Mouse (Mus musculus) stomach, embryonic 16.5 days (tissue): ENCODE measurements around the gene Bach2. TPM values are rescaled to one million over a fixed set of nuclear protein-coding genes. Genes with fewer than 3 reads are reported as not detected.

Source experiments
- ATAC-seq: fragments of 200-750 bp; cut with Nextera tagmentation; 2 replicates; pipeline ENCODE4 v1.8.0; 2017; ENCODE audit warnings: moderate number of reproducible peaks, moderate TSS enrichment; ENCODE audit not compliant: insufficient read depth, low FRiP score
- H3K27ac ChIP-seq: fragments of 300-500 bp; sonication (generic); 2 replicates; pipeline ENCODE4 v1.5.1; 2014; ENCODE audit warnings: low read length
- H3K27me3 ChIP-seq: fragments of 300-500 bp; sonication (generic); 2 replicates; pipeline ENCODE4 v1.6.1; 2014; ENCODE audit warnings: low read length, control low read depth, mixed read lengths; ENCODE audit not compliant: control insufficient read depth, insufficient read depth
- H3K36me3 ChIP-seq: fragments of 300-500 bp; sonication (generic); 2 replicates; pipeline ENCODE4 v1.6.1; 2014; ENCODE audit warnings: low read length; ENCODE audit not compliant: control insufficient read depth, insufficient read depth
- H3K4me1 ChIP-seq: fragments of 300-500 bp; sonication (generic); 2 replicates; pipeline ENCODE4 v1.6.1; 2014; ENCODE audit warnings: low read length, control low read depth, mixed read lengths; ENCODE audit not compliant: control insufficient read depth, insufficient read depth
- H3K4me2 ChIP-seq: fragments of 300-500 bp; sonication (generic); 2 replicates; pipeline ENCODE4 v1.6.1; 2014; ENCODE audit warnings: low read depth, low read length, mixed read lengths
- H3K4me3 ChIP-seq: fragments of 300-500 bp; sonication (generic); replicated peaks from 2 replicates; pipeline ENCODE4 v1.5.1; 2014; ENCODE audit warnings: mild to moderate bottlenecking, low read length
- H3K9ac ChIP-seq: fragments of 300-500 bp; sonication (generic); 2 replicates; pipeline ENCODE4 v1.6.1; 2014; ENCODE audit warnings: low read length
- H3K9me3 ChIP-seq: fragments of 300-500 bp; sonication (generic); replicated peaks from 2 replicates; pipeline ENCODE4 v1.6.1; 2016; ENCODE audit warnings: low read length, control low read depth; ENCODE audit not compliant: control insufficient read depth
- WGBS: fragments of 180-500 bp; shearing (Covaris S2); extraction: QIAGEN DNeasy Blood & Tissue Kit; methylation state at CpG from one replicate; pipeline ENCODE4 v1.1.7; 2014; 5-methylcytosine and 5-hydroxymethylcytosine counted together
- polyA plus RNA-seq: library from polyadenylated mRNA; unstranded; fragments of >200 nt; fragmentation: Nextera tagmentation; extraction: Ambion mirVana; gene quantifications from 2 replicates; pipeline ENCODE4 v1.2.1, GENCODE M21; 2015

The Bach2 gene
- polyA plus RNA-seq, 1 experiment from 2014 or later, result 3.5 TPM

GRCm38 (mm10) chr4:32544821-32545545 is 306.4 kb downstream of the Bach2 start:
- Histone ChIP-seq H3K9ac (no peak overlapping the region), H3K27me3 (no peaks in the 10 kb centered on the region), H3K36me3 (no peaks in the 10 kb centered on the region), H3K4me2 (no peak overlapping the region), H3K9me3 (no peaks in the 10 kb centered on the region), H3K4me3 (no peak overlapping the region), H3K4me1 (no peaks in the 10 kb centered on the region), H3K27ac (no peak overlapping the region)
- no peak for ATAC-seq
- WGBS, result 85% methylated on average over 14 of the region's 14 CpGs

- 46% methylated on average over 4 of the region's 4 CpGs for WGBS
- Histone ChIP-seq H3K27me3 (no peaks in the 10 kb centered on the region), H3K9ac (no peak overlapping the region), H3K4me3 (no peak overlapping the region), H3K4me2 (no peak overlapping the region), H3K9me3 (no peaks in the 10 kb centered on the region), H3K36me3 (no peaks in the 10 kb centered on the region), H3K27ac (no peak overlapping the region), H3K4me1 (no peaks in the 10 kb centered on the region)
- ATAC-seq, result no peak
Observed at GRCm38 (mm10) chr4:32545548-32545947, 306.9 kb downstream of the Bach2 start.

- Histone ChIP-seq H3K36me3 (no peaks in the 10 kb centered on the region), H3K4me2 (no peak overlapping the region), H3K27ac (no peak overlapping the region), H3K27me3 (no peaks in the 10 kb centered on the region), H3K4me1 (no peaks in the 10 kb centered on the region), H3K4me3 (no peak overlapping the region), H3K9ac (no peak overlapping the region), H3K9me3 (no peaks in the 10 kb centered on the region)
- no peak for ATAC-seq
- 78% methylated on average over 1 of the region's 1 CpGs for WGBS
Observed at GRCm38 (mm10) chr4:32549150-32549549, 310.5 kb downstream of the Bach2 start.

- Histone ChIP-seq H3K4me1 (no peaks in the 10 kb centered on the region), H3K36me3 (no peaks in the 10 kb centered on the region), H3K27ac (no peak overlapping the region), H3K27me3 (no peaks in the 10 kb centered on the region), H3K4me3 (no peak overlapping the region), H3K9me3 (no peaks in the 10 kb centered on the region), H3K9ac (no peak overlapping the region), H3K4me2 (no peak overlapping the region)
- no peak for ATAC-seq
- WGBS, result 58% methylated on average over 4 of the region's 4 CpGs
Observed at GRCm38 (mm10) chr4:32551337-32551736, 312.7 kb downstream of the Bach2 start.

- H3K27me3 ChIP-seq, result no peaks in the 10 kb centered on the region
- no peak overlapping the region for H3K27ac ChIP-seq
- H3K36me3 ChIP-seq, result no peaks in the 10 kb centered on the region
- H3K4me2 ChIP-seq, result no peak overlapping the region
- H3K4me3 ChIP-seq, result no peak overlapping the region
- 0 out of 2 replicates have a peak, but pooled peaks cover 2% of the 10 kb centered on the region for H3K4me1 ChIP-seq
- no peak for ATAC-seq
- no peaks in the 10 kb centered on the region for H3K9me3 ChIP-seq
- no peak overlapping the region for H3K9ac ChIP-seq
- WGBS, result 86% methylated on average over 7 of the region's 7 CpGs
Observed at GRCm38 (mm10) chr4:32555506-32555905, 316.9 kb downstream of the Bach2 start.

- Histone ChIP-seq H3K9ac (no peak overlapping the region), H3K9me3 (no peaks in the 10 kb centered on the region), H3K4me3 (no peak overlapping the region), H3K27ac (no peak overlapping the region), H3K27me3 (no peaks in the 10 kb centered on the region), H3K4me2 (no peak overlapping the region), H3K36me3 (no peaks in the 10 kb centered on the region), H3K4me1 (0 out of 2 replicates have a peak, but pooled peaks cover 2% of the 10 kb centered on the region)
- no peak for ATAC-seq
- 22% methylated on average over 6 of the region's 6 CpGs for WGBS
Observed at GRCm38 (mm10) chr4:32560246-32560645, 321.6 kb downstream of the Bach2 start.

GRCm38 (mm10) chr4:32560724-32561554 is 322.3 kb downstream of the Bach2 start:
- H3K27me3 ChIP-seq, result no peaks in the 10 kb centered on the region
- H3K4me1 ChIP-seq, result 0 out of 2 replicates have a peak, but pooled peaks cover 2% of the 10 kb centered on the region
- ATAC-seq, result no peak
- no peak overlapping the region for H3K4me2 ChIP-seq
- H3K9me3 ChIP-seq, result no peaks in the 10 kb centered on the region
- 61% methylated on average over 8 of the region's 8 CpGs for WGBS
- no peak overlapping the region for H3K27ac ChIP-seq
- H3K4me3 ChIP-seq, result no peak overlapping the region
- H3K36me3 ChIP-seq, result no peaks in the 10 kb centered on the region
- no peak overlapping the region for H3K9ac ChIP-seq

- Histone ChIP-seq H3K27me3 (no peaks in the 10 kb centered on the region), H3K36me3 (no peaks in the 10 kb centered on the region), H3K9ac (0 out of 2 replicates have a peak overlapping the region, but pooled peaks have one; percentile 16), H3K4me2 (no peak overlapping the region), H3K4me3 (no peak overlapping the region), H3K4me1 (0 out of 2 replicates have a peak, but pooled peaks cover 2% of the 10 kb centered on the region), H3K27ac (no peak overlapping the region; the same call in 1 of the 2 replicates), H3K9me3 (no peaks in the 10 kb centered on the region)
- ATAC-seq, result no peak
- 51% methylated on average over 12 of the region's 12 CpGs for WGBS
Observed at GRCm38 (mm10) chr4:32561555-32562095, 323.0 kb downstream of the Bach2 start.
